Mouse (Mus musculus): ENCODE data around the gene Dok5. TPM values are rescaled to one million over a fixed set of nuclear protein-coding genes. Genes with fewer than 3 reads are reported as not detected.

Gene Dok5
- total RNA-seq, 2 experiments from 2014 or later: 16.7 to 18.5 TPM

GRCm38 (mm10) chr2:170734446-170734845 is 2.8 kb downstream of the Dok5 start:
- DNase-seq (ENCODE audit: low spot score in 2 of 2): no peak

- DNase-seq (ENCODE audit: low spot score in 2 of 2): no peak
These were observed 6.8 kb downstream of the Dok5 start for GRCm38 (mm10) chr2:170738446-170738845.

- DNase-seq (ENCODE audit: low spot score in 2 of 2): no peak
These were observed 7.3 kb downstream of the Dok5 start for GRCm38 (mm10) chr2:170738891-170739290.

- no peak for DNase-seq (ENCODE audit: low spot score in 2 of 2)
These were observed 8.2 kb downstream of the Dok5 start for GRCm38 (mm10) chr2:170739713-170740365.

GRCm38 (mm10) chr2:170743521-170743920 is 11.9 kb downstream of the Dok5 start:
- no peak for DNase-seq (ENCODE audit: low spot score in 2 of 2)

GRCm38 (mm10) chr2:170748901-170749300 is 17.3 kb downstream of the Dok5 start:
- peak in 1 of 2 experiments; percentile 51 for DNase-seq (ENCODE audit: low spot score in 2 of 2)

- DNase-seq (ENCODE audit: low spot score in 2 of 2): no peak
These were observed 20.7 kb downstream of the Dok5 start for GRCm38 (mm10) chr2:170752191-170752850.

GRCm38 (mm10) chr2:170755817-170756216 is 24.2 kb downstream of the Dok5 start:
- DNase-seq (ENCODE audit: low spot score in 2 of 2): no peak

GRCm38 (mm10) chr2:170756667-170757066 is 25.1 kb downstream of the Dok5 start:
- DNase-seq (ENCODE audit: low spot score in 2 of 2): no peak

- DNase-seq (ENCODE audit: low spot score in 2 of 2): no peak
These were observed 25.7 kb downstream of the Dok5 start for GRCm38 (mm10) chr2:170757228-170757875.

GRCm38 (mm10) chr2:170758201-170758600 is 26.6 kb downstream of the Dok5 start:
- DNase-seq (ENCODE audit: low spot score in 2 of 2): no peak

- DNase-seq (ENCODE audit: low spot score in 2 of 2): no peak
These were observed 33.1 kb downstream of the Dok5 start for GRCm38 (mm10) chr2:170764704-170765103.

GRCm38 (mm10) chr2:170767243-170767642 is 35.6 kb downstream of the Dok5 start:
- peak in 1 of 2 experiments; percentile 45 for DNase-seq (ENCODE audit: low spot score in 2 of 2)

GRCm38 (mm10) chr2:170768699-170769098 is 37.1 kb downstream of the Dok5 start:
- DNase-seq (ENCODE audit: low spot score in 2 of 2): no peak

GRCm38 (mm10) chr2:170771555-170771954 is 39.9 kb downstream of the Dok5 start:
- DNase-seq (ENCODE audit: low spot score in 2 of 2): no peak

GRCm38 (mm10) chr2:170772126-170772884 is 40.7 kb downstream of the Dok5 start:
- no peak for DNase-seq (ENCODE audit: low spot score in 2 of 2)

GRCm38 (mm10) chr2:170772885-170773270 is 41.3 kb downstream of the Dok5 start:
- DNase-seq (ENCODE audit: low spot score in 2 of 2): no peak

- DNase-seq (ENCODE audit: low spot score in 2 of 2): no peak
These were observed 44.0 kb downstream of the Dok5 start for GRCm38 (mm10) chr2:170775577-170775976.

- no peak for DNase-seq (ENCODE audit: low spot score in 2 of 2)
These were observed 44.5 kb downstream of the Dok5 start for GRCm38 (mm10) chr2:170776107-170776506.

- no peak for DNase-seq (ENCODE audit: low spot score in 2 of 2)
These were observed 46.0 kb downstream of the Dok5 start for GRCm38 (mm10) chr2:170777572-170777971.

- no peak for DNase-seq (ENCODE audit: low spot score in 2 of 2)
These were observed 48.6 kb downstream of the Dok5 start for GRCm38 (mm10) chr2:170780010-170780750.
